Mouse (Mus musculus) MEL (cell line): ENCODE results near the gene Adh1. TPM values are rescaled to one million over a fixed set of nuclear protein-coding genes. Genes with fewer than 3 reads are reported as not detected.

Source experiments
- DNase-seq: peaks from one replicate; pipeline ENCODE4 v3.0.0; 2011; ENCODE audit warnings: low read depth, low spot score
- H3K27ac ChIP-seq: 2 replicates; pipeline ENCODE4 v1.5.1; 2012; ENCODE audit warnings: low read depth, mild to moderate bottlenecking, control low read depth, low read length, moderate library complexity; ENCODE audit not compliant: control insufficient read depth
- H3K27me3 ChIP-seq, 2 experiments: fragments of 150-350 bp in 1 of 2; sonication (generic) in 1 of 2; 2 replicates each; pipeline ENCODE4 v1.6.1; 2012; ENCODE audit warnings: low read length in 2 of 2, mild to moderate bottlenecking in 2 of 2, improper control_type of control experiment in 1 of 2, moderate library complexity in 1 of 2; ENCODE audit not compliant: insufficient read depth in 2 of 2, control insufficient read depth in 1 of 2
- H3K36me3 ChIP-seq, 2 experiments: 2 replicates each; pipeline ENCODE4 v1.6.1; 2012 to 2014; ENCODE audit warnings: low read length in 2 of 2, improper control_type of control experiment in 1 of 2, inconsistent platforms in 1 of 2, mild to moderate bottlenecking in 1 of 2; ENCODE audit not compliant: insufficient read depth in 2 of 2, control insufficient read depth in 1 of 2
- H3K4me1 ChIP-seq, 2 experiments: fragments of 150-350 bp in 1 of 2; sonication (generic) in 1 of 2; 2 replicates each; pipeline ENCODE4 v1.6.1; 2012; ENCODE audit warnings: low read length in 2 of 2, improper control_type of control experiment in 1 of 2, mild to moderate bottlenecking in 1 of 2; ENCODE audit not compliant: insufficient read depth in 2 of 2, control insufficient read depth in 1 of 2
- H3K4me3 ChIP-seq, 2 experiments: fragments of 150-350 bp in 1 of 2; sonication (generic) in 1 of 2; 2 replicates each; pipeline ENCODE4 v1.5.1; 2012; ENCODE audit warnings: low read depth in 2 of 2, low read length in 2 of 2, mild to moderate bottlenecking in 2 of 2, moderate library complexity in 2 of 2, control low read depth in 1 of 2, improper control_type of control experiment in 1 of 2; ENCODE audit not compliant: control insufficient read depth in 1 of 2, insufficient read depth in 1 of 2
- H3K79me2 ChIP-seq: 2 replicates; pipeline ENCODE4 v1.6.1; 2012; ENCODE audit warnings: mild to moderate bottlenecking, low read length, moderate library complexity; ENCODE audit not compliant: control insufficient read depth, poor library complexity, insufficient read depth
- H3K9ac ChIP-seq: 2 replicates; pipeline ENCODE4 v1.6.1; 2012; ENCODE audit warnings: low read depth, mild to moderate bottlenecking, control low read depth, low read length, moderate library complexity; ENCODE audit not compliant: control insufficient read depth, poor library complexity, severe bottlenecking
- H3K9me3 ChIP-seq: fragments of 150-350 bp; sonication (generic); replicated peaks from 2 replicates; pipeline ENCODE4 v1.6.1; 2012; ENCODE audit warnings: mild to moderate bottlenecking, low read length, improper control_type of control experiment, moderate library complexity; ENCODE audit not compliant: insufficient read depth
- BHLHE40 ChIP-seq: IDR thresholded peaks from 2 replicates; pipeline ENCODE4 v1.6.1; 2012; ENCODE audit warnings: low read depth, mild to moderate bottlenecking, inconsistent platforms, low read length, improper control_type of control experiment, borderline replicate concordance
- CHD2 ChIP-seq: IDR thresholded peaks from 2 replicates; pipeline ENCODE4 v1.6.1; 2011; ENCODE audit warnings: low read length, improper control_type of control experiment
- E2F4 ChIP-seq: IDR thresholded peaks from 2 replicates; pipeline ENCODE4 v1.6.1; 2011; ENCODE audit warnings: low read depth, low read length, improper control_type of control experiment, borderline replicate concordance
- ELF1 ChIP-seq: IDR thresholded peaks from 2 replicates; pipeline ENCODE4 v1.6.1; 2014; ENCODE audit warnings: low read depth, mild to moderate bottlenecking, inconsistent platforms, low read length, improper control_type of control experiment, moderate library complexity
- EP300 ChIP-seq, 2 experiments: IDR thresholded peaks; 2 replicates each; pipeline ENCODE4 v1.6.1; 2011; ENCODE audit warnings: improper control_type of control experiment in 2 of 2, low read length in 2 of 2, low read depth in 1 of 2, mild to moderate bottlenecking in 1 of 2
- GABPA ChIP-seq: IDR thresholded peaks from 2 replicates; pipeline ENCODE4 v1.6.1; 2012; ENCODE audit warnings: low read depth, mild to moderate bottlenecking, inconsistent platforms, low read length, improper control_type of control experiment, moderate library complexity
- GATA1 ChIP-seq: IDR thresholded peaks from 2 replicates; pipeline ENCODE4 v1.6.1; 2011; ENCODE audit warnings: low read depth, low read length, improper control_type of control experiment
- HCFC1 ChIP-seq: IDR thresholded peaks from 2 replicates; pipeline ENCODE4 v1.6.1; 2012; ENCODE audit warnings: low read depth, mild to moderate bottlenecking, inconsistent platforms, low read length, improper control_type of control experiment, moderate library complexity
- JUND ChIP-seq: IDR thresholded peaks from 2 replicates; pipeline ENCODE4 v1.6.1; 2011; ENCODE audit warnings: low read depth, mild to moderate bottlenecking, improper control_type of control experiment, low read length
- KAT2A ChIP-seq: conservative IDR thresholded peaks from 2 replicates; pipeline ENCODE4 v1.6.1; 2012; ENCODE audit warnings: low read depth, low read length, improper control_type of control experiment, inconsistent platforms
- MAX ChIP-seq: IDR thresholded peaks from 2 replicates; pipeline ENCODE4 v1.6.1; 2011; ENCODE audit warnings: low read length, improper control_type of control experiment
- MAZ ChIP-seq: IDR thresholded peaks from 2 replicates; pipeline ENCODE4 v1.6.1; 2012; ENCODE audit warnings: low read depth, mild to moderate bottlenecking, inconsistent platforms, low read length, improper control_type of control experiment
- MXI1 ChIP-seq: IDR thresholded peaks from 2 replicates; pipeline ENCODE4 v1.6.1; 2011; ENCODE audit warnings: mild to moderate bottlenecking, low read depth, low read length, improper control_type of control experiment
- MYB ChIP-seq: IDR thresholded peaks from 2 replicates; pipeline ENCODE4 v1.6.1; 2011; ENCODE audit warnings: mild to moderate bottlenecking, low read depth, low read length, improper control_type of control experiment
- MYC ChIP-seq: IDR thresholded peaks from 2 replicates; pipeline ENCODE4 v1.6.1; 2011; ENCODE audit warnings: low read depth, mild to moderate bottlenecking, low read length, improper control_type of control experiment, moderate library complexity
- NELFE ChIP-seq: IDR thresholded peaks from 2 replicates; pipeline ENCODE4 v1.6.1; 2011; ENCODE audit warnings: low read depth, low read length, improper control_type of control experiment
- POLR2A ChIP-seq, 2 experiments: IDR thresholded peaks; 2 replicates each; pipeline ENCODE4 v1.6.1; 2011 to 2012; ENCODE audit warnings: low read length in 2 of 2, mild to moderate bottlenecking in 2 of 2, control low read depth in 1 of 2, improper control_type of control experiment in 1 of 2, low read depth in 1 of 2, moderate library complexity in 1 of 2; ENCODE audit not compliant: control insufficient read depth in 1 of 2, insufficient read depth in 1 of 2, poor library complexity in 1 of 2
- RAD21 ChIP-seq: IDR thresholded peaks from 2 replicates; pipeline ENCODE4 v1.6.1; 2011; ENCODE audit warnings: mild to moderate bottlenecking, low read depth, low read length, improper control_type of control experiment
- SMC3 ChIP-seq: IDR thresholded peaks from 2 replicates; pipeline ENCODE4 v1.6.1; 2011; ENCODE audit warnings: low read depth, low read length, improper control_type of control experiment
- TAL1 ChIP-seq: IDR thresholded peaks from 2 replicates; pipeline ENCODE4 v1.6.1; 2012; ENCODE audit warnings: mild to moderate bottlenecking, inconsistent platforms, low read length, moderate library complexity, mixed read lengths
- TCF12 ChIP-seq: IDR thresholded peaks from 2 replicates; pipeline ENCODE4 v1.6.1; 2014; ENCODE audit warnings: low read depth, mild to moderate bottlenecking, inconsistent platforms, low read length, improper control_type of control experiment, moderate library complexity
- UBTF ChIP-seq: IDR thresholded peaks from 2 replicates; pipeline ENCODE4 v1.6.1; 2012; ENCODE audit warnings: low read depth, mild to moderate bottlenecking, inconsistent platforms, low read length, improper control_type of control experiment, moderate library complexity, borderline replicate concordance; ENCODE audit not compliant: insufficient read depth
- USF2 ChIP-seq, 2 experiments: IDR thresholded peaks; 2 replicates each; pipeline ENCODE4 v1.6.1; 2011 to 2012; ENCODE audit warnings: improper control_type of control experiment in 2 of 2, low read length in 2 of 2, borderline replicate concordance in 1 of 2, inconsistent platforms in 1 of 2, low read depth in 1 of 2, mild to moderate bottlenecking in 1 of 2; ENCODE audit not compliant: insufficient read depth in 1 of 2
- ZC3H11A ChIP-seq: IDR thresholded peaks from 2 replicates; pipeline ENCODE4 v1.6.1; 2012; ENCODE audit warnings: low read depth, mild to moderate bottlenecking, inconsistent platforms, low read length, improper control_type of control experiment
- ZKSCAN1 ChIP-seq: IDR thresholded peaks from 2 replicates; pipeline ENCODE4 v1.6.1; 2012; ENCODE audit warnings: low read depth, mild to moderate bottlenecking, inconsistent platforms, low read length, improper control_type of control experiment, moderate library complexity
- ZMIZ1 ChIP-seq: IDR thresholded peaks from 2 replicates; pipeline ENCODE4 v1.6.1; 2012; ENCODE audit warnings: low read depth, mild to moderate bottlenecking, inconsistent platforms, low read length, improper control_type of control experiment, moderate library complexity
- polyA plus RNA-seq, 2 experiments: library from polyadenylated mRNA; stranded (reverse) in 1 of 2; unstranded in 1 of 2; fragments of >175 nt in 1 of 2; fragments of >200 nt in 1 of 2; gene quantifications; 2 replicates each; pipeline versions ENCODE4 v1.2.1 to v1.2.4; 2012; ENCODE audit warnings: low replicate concordance in 2 of 2, low read depth in 1 of 2; ENCODE audit not compliant: insufficient read length in 2 of 2, insufficient read depth in 1 of 2, missing spikeins in 1 of 2
- total RNA-seq: library from RNA; depleted of rRNA; stranded (reverse); fragments of 300-350 nt; gene quantifications from 2 replicates; pipeline ENCODE4 v1.2.3, GENCODE M21; 2012

Adh1 gene
- total and polyA plus RNA-seq, 3 experiments = 0.15 TPM; not detected in 2

- DNase-seq = no peak
- Histone ChIP-seq H3K27ac (no peak overlapping the region), H3K4me1 (no peaks in the 10 kb centered on the region), H3K9me3 (no peaks in the 10 kb centered on the region), H3K27me3 (peaks cover 2 to 10% of the 10 kb centered on the region in 2 experiments), H3K79me2 (no peaks in the 10 kb centered on the region), H3K4me3 (no peak overlapping the region), H3K36me3 (no peaks in the 10 kb centered on the region), H3K9ac (no peak overlapping the region)
- no peak for TF ChIP-seq POLR2A (IDR thresholded peaks at IDR 0.05; ENCODE audit: control insufficient read depth in 1 of 2, insufficient read depth in 1 of 2, low read depth in 1 of 2, low read length in 2 of 2, poor library complexity in 1 of 2)
- no peak for TF ChIP-seq MXI1
- no peak for TF ChIP-seq USF2 (IDR thresholded peaks at IDR 0.05; ENCODE audit: borderline replicate concordance in 1 of 2, insufficient read depth in 1 of 2, low read depth in 1 of 2, low read length in 2 of 2)
- TF ChIP-seq NELFE = no peak
- no peak for TF ChIP-seq TCF12
- no peak for TF ChIP-seq BHLHE40
- TF ChIP-seq GATA1 = no peak
- TF ChIP-seq ZKSCAN1 = no peak
- TF ChIP-seq TAL1 = no peak
- no peak for TF ChIP-seq ELF1
- no peak for TF ChIP-seq JUND
- TF ChIP-seq MYC = no peak
- TF ChIP-seq RAD21 = no peak
- no peak for TF ChIP-seq GABPA
- TF ChIP-seq SMC3 = no peak
Observed at GRCm38 (mm10) chr3:138285986-138286385, 25.2 kb downstream of the Adh1 start.

GRCm38 (mm10) chr3:138287686-138288085 is 26.9 kb downstream of the Adh1 start:
- TF ChIP-seq EP300 (IDR thresholded peaks at IDR 0.05; ENCODE audit: low read depth in 1 of 2, low read length in 2 of 2) (no peak), BHLHE40 (no peak), UBTF (no peak), MYB (no peak), KAT2A (no peak), SMC3 (no peak), GATA1 (no peak), TAL1 (no peak), CHD2 (no peak), ELF1 (no peak), E2F4 (no peak), ZC3H11A (no peak), HCFC1 (no peak), POLR2A (IDR thresholded peaks at IDR 0.05; ENCODE audit: control insufficient read depth in 1 of 2, insufficient read depth in 1 of 2, low read depth in 1 of 2, low read length in 2 of 2, poor library complexity in 1 of 2) (no peak), MAZ (no peak), MAX (no peak), TCF12 (no peak), USF2 (IDR thresholded peaks at IDR 0.05; ENCODE audit: borderline replicate concordance in 1 of 2, insufficient read depth in 1 of 2, low read depth in 1 of 2, low read length in 2 of 2) (no peak), NELFE (no peak), ZMIZ1 (no peak)
- Histone ChIP-seq H3K36me3 (no peaks in the 10 kb centered on the region), H3K4me1 (no peaks in the 10 kb centered on the region), H3K27ac (no peak overlapping the region), H3K4me3 (no peak overlapping the region), H3K9me3 (no peaks in the 10 kb centered on the region), H3K9ac (no peak overlapping the region), H3K27me3 (peaks cover 2 to 10% of the 10 kb centered on the region in 2 experiments), H3K79me2 (no peaks in the 10 kb centered on the region)
- DNase-seq = no peak
